Mouse (Mus musculus): ENCODE data around the gene Grid1. TPM values are rescaled to one million over a fixed set of nuclear protein-coding genes. Genes with fewer than 3 reads are reported as not detected.
A peak's percentile ranks its signal among the peaks of the same experiment; 100 is the strongest.

The Grid1 gene
- polyA plus RNA-seq, 1 experiment from 2014 or later, result 0.92 TPM

- H3K4me2 ChIP-seq (ENCODE audit: low read depth, low read length), result no peak overlapping the region
These were observed 337.3 kb downstream of the Grid1 start for GRCm38 (mm10) chr14:35157069-35157655.

GRCm38 (mm10) chr14:35159296-35159695, 339.4 kb downstream of the Grid1 start:
- Histone ChIP-seq H3K9ac (ENCODE audit: low read length) (no peak overlapping the region), H3K4me2 (ENCODE audit: low read depth, low read length) (no peak overlapping the region), H3K36me3 (ENCODE audit: control insufficient read depth, insufficient read depth, low read length) (no peaks in the 10 kb centered on the region), H3K4me3 (replicated peaks; ENCODE audit: low read length) (no peak overlapping the region), H3K27ac (ENCODE audit: low read length) (no peak overlapping the region), H3K9me3 (replicated peaks; ENCODE audit: control insufficient read depth, low read length) (no peaks in the 10 kb centered on the region), H3K27me3 (ENCODE audit: control insufficient read depth, insufficient read depth, low read length) (no peaks in the 10 kb centered on the region), H3K4me1 (ENCODE audit: control insufficient read depth, insufficient read depth, low read length) (no peaks in the 10 kb centered on the region)
- 65% methylated on average over 2 of the region's 2 CpGs for WGBS
- no peak for ATAC-seq (ENCODE audit: insufficient read depth, low FRiP score)

More at GRCm38 (mm10) chr14:35157069-35157655, 337.3 kb downstream of the Grid1 start:
- Histone ChIP-seq H3K4me3 (replicated peaks; ENCODE audit: low read length) (no peak overlapping the region), H3K27ac (ENCODE audit: low read length) (no peak overlapping the region), H3K9me3 (replicated peaks; ENCODE audit: control insufficient read depth, low read length) (no peaks in the 10 kb centered on the region), H3K9ac (ENCODE audit: low read length) (no peak overlapping the region), H3K36me3 (ENCODE audit: control insufficient read depth, insufficient read depth, low read length) (no peaks in the 10 kb centered on the region), H3K4me1 (ENCODE audit: control insufficient read depth, insufficient read depth, low read length) (no peaks in the 10 kb centered on the region), H3K27me3 (ENCODE audit: control insufficient read depth, insufficient read depth, low read length) (no peaks in the 10 kb centered on the region)
- 80% methylated on average over 7 of the region's 7 CpGs for WGBS
- ATAC-seq (ENCODE audit: insufficient read depth, low FRiP score), result no peak

- Histone ChIP-seq H3K27me3 (ENCODE audit: control insufficient read depth, insufficient read depth, low read length) (no peaks in the 10 kb centered on the region), H3K36me3 (ENCODE audit: control insufficient read depth, insufficient read depth, low read length) (no peaks in the 10 kb centered on the region), H3K9ac (ENCODE audit: low read length) (no peak overlapping the region), H3K9me3 (replicated peaks; ENCODE audit: control insufficient read depth, low read length) (no peaks in the 10 kb centered on the region), H3K4me1 (ENCODE audit: control insufficient read depth, insufficient read depth, low read length) (no peaks in the 10 kb centered on the region), H3K4me3 (replicated peaks; ENCODE audit: low read length) (no peak overlapping the region), H3K4me2 (ENCODE audit: low read depth, low read length) (no peak overlapping the region), H3K27ac (ENCODE audit: low read length) (no peak overlapping the region)
- WGBS, result 64% methylated on average over 2 of the region's 2 CpGs
- no peak for ATAC-seq (ENCODE audit: insufficient read depth, low FRiP score)
These were observed 347.5 kb downstream of the Grid1 start for GRCm38 (mm10) chr14:35167451-35167850.

GRCm38 (mm10) chr14:35173861-35174260, 354.0 kb downstream of the Grid1 start:
- Histone ChIP-seq H3K4me1 (ENCODE audit: control insufficient read depth, insufficient read depth, low read length) (no peaks in the 10 kb centered on the region), H3K27me3 (ENCODE audit: control insufficient read depth, insufficient read depth, low read length) (no peaks in the 10 kb centered on the region), H3K36me3 (ENCODE audit: control insufficient read depth, insufficient read depth, low read length) (no peaks in the 10 kb centered on the region), H3K4me3 (replicated peaks; ENCODE audit: low read length) (no peak overlapping the region), H3K9ac (ENCODE audit: low read length) (no peak overlapping the region), H3K4me2 (ENCODE audit: low read depth, low read length) (no peak overlapping the region), H3K9me3 (replicated peaks; ENCODE audit: control insufficient read depth, low read length) (no peaks in the 10 kb centered on the region), H3K27ac (ENCODE audit: low read length) (no peak overlapping the region)
- WGBS, result 47% methylated on average over 1 of the region's 1 CpGs
- no peak for ATAC-seq (ENCODE audit: insufficient read depth, low FRiP score)

GRCm38 (mm10) chr14:35176021-35176420, 356.1 kb downstream of the Grid1 start:
- H3K27me3 ChIP-seq (ENCODE audit: control insufficient read depth, insufficient read depth, low read length), result no peaks in the 10 kb centered on the region
- H3K36me3 ChIP-seq (ENCODE audit: control insufficient read depth, insufficient read depth, low read length), result no peaks in the 10 kb centered on the region
- ATAC-seq (ENCODE audit: insufficient read depth, low FRiP score), result no peak
- no peak overlapping the region for H3K27ac ChIP-seq (ENCODE audit: low read length)
- no peak overlapping the region for H3K9ac ChIP-seq (ENCODE audit: low read length)
- no peak overlapping the region for H3K4me3 ChIP-seq (replicated peaks; ENCODE audit: low read length)
- no peak overlapping the region for H3K4me2 ChIP-seq (ENCODE audit: low read depth, low read length)
- no peaks in the 10 kb centered on the region for H3K9me3 ChIP-seq (replicated peaks; ENCODE audit: control insufficient read depth, low read length)
- no peaks in the 10 kb centered on the region for H3K4me1 ChIP-seq (ENCODE audit: control insufficient read depth, insufficient read depth, low read length)
- 88% methylated on average over 3 of the region's 3 CpGs for WGBS

- Histone ChIP-seq H3K27ac (ENCODE audit: low read length) (no peak overlapping the region), H3K4me1 (ENCODE audit: control insufficient read depth, insufficient read depth, low read length) (no peaks in the 10 kb centered on the region), H3K9ac (ENCODE audit: low read length) (no peak overlapping the region), H3K4me2 (ENCODE audit: low read depth, low read length) (no peak overlapping the region), H3K4me3 (replicated peaks; ENCODE audit: low read length) (no peak overlapping the region), H3K36me3 (ENCODE audit: control insufficient read depth, insufficient read depth, low read length) (no peaks in the 10 kb centered on the region), H3K27me3 (ENCODE audit: control insufficient read depth, insufficient read depth, low read length) (no peaks in the 10 kb centered on the region), H3K9me3 (replicated peaks; ENCODE audit: control insufficient read depth, low read length) (no peaks in the 10 kb centered on the region)
- ATAC-seq (ENCODE audit: insufficient read depth, low FRiP score), result no peak
These were observed 359.2 kb downstream of the Grid1 start for GRCm38 (mm10) chr14:35179076-35179475.

- no peak overlapping the region for H3K9ac ChIP-seq (ENCODE audit: low read length)
- H3K27ac ChIP-seq (ENCODE audit: low read length), result no peak overlapping the region
- H3K27me3 ChIP-seq (ENCODE audit: control insufficient read depth, insufficient read depth, low read length), result no peaks in the 10 kb centered on the region
- 76% methylated on average over 1 of the region's 1 CpGs for WGBS
- ATAC-seq (ENCODE audit: insufficient read depth, low FRiP score), result no peak
- no peaks in the 10 kb centered on the region for H3K4me1 ChIP-seq (ENCODE audit: control insufficient read depth, insufficient read depth, low read length)
- H3K36me3 ChIP-seq (ENCODE audit: control insufficient read depth, insufficient read depth, low read length), result no peaks in the 10 kb centered on the region
- no peak overlapping the region for H3K4me2 ChIP-seq (ENCODE audit: low read depth, low read length)
- no peak overlapping the region for H3K4me3 ChIP-seq (replicated peaks; ENCODE audit: low read length)
- H3K9me3 ChIP-seq (replicated peaks; ENCODE audit: control insufficient read depth, low read length), result no peaks in the 10 kb centered on the region
These were observed 365.5 kb downstream of the Grid1 start for GRCm38 (mm10) chr14:35185399-35185798.

GRCm38 (mm10) chr14:35192256-35192655, 372.3 kb downstream of the Grid1 start:
- H3K9ac ChIP-seq (ENCODE audit: low read length), result no peak overlapping the region
- no peaks in the 10 kb centered on the region for H3K9me3 ChIP-seq (replicated peaks; ENCODE audit: control insufficient read depth, low read length)
- H3K36me3 ChIP-seq (ENCODE audit: control insufficient read depth, insufficient read depth, low read length), result no peaks in the 10 kb centered on the region
- ATAC-seq (ENCODE audit: insufficient read depth, low FRiP score), result no peak
- no peak overlapping the region for H3K4me3 ChIP-seq (replicated peaks; ENCODE audit: low read length)
- H3K4me2 ChIP-seq (ENCODE audit: low read depth, low read length), result no peak overlapping the region
- H3K4me1 ChIP-seq (ENCODE audit: control insufficient read depth, insufficient read depth, low read length), result no peaks in the 10 kb centered on the region
- 88% methylated on average over 6 of the region's 6 CpGs for WGBS
- no peak overlapping the region for H3K27ac ChIP-seq (ENCODE audit: low read length)
- H3K27me3 ChIP-seq (ENCODE audit: control insufficient read depth, insufficient read depth, low read length), result no peaks in the 10 kb centered on the region

- H3K9me3 ChIP-seq (replicated peaks; ENCODE audit: control insufficient read depth, low read length), result no peaks in the 10 kb centered on the region
- 68% methylated on average over 3 of the region's 3 CpGs for WGBS
- peak; percentile 62 for ATAC-seq (ENCODE audit: insufficient read depth, low FRiP score)
These were observed 377.5 kb downstream of the Grid1 start for GRCm38 (mm10) chr14:35197371-35197770.

More at GRCm38 (mm10) chr14:35197371-35197770, 377.5 kb downstream of the Grid1 start:
- no peak overlapping the region for H3K27ac ChIP-seq (ENCODE audit: low read length)
- H3K9ac ChIP-seq (ENCODE audit: low read length), result no peak overlapping the region
- no peak overlapping the region for H3K4me3 ChIP-seq (replicated peaks; ENCODE audit: low read length)
- no peaks in the 10 kb centered on the region for H3K27me3 ChIP-seq (ENCODE audit: control insufficient read depth, insufficient read depth, low read length)
- no peaks in the 10 kb centered on the region for H3K36me3 ChIP-seq (ENCODE audit: control insufficient read depth, insufficient read depth, low read length)
- H3K4me1 ChIP-seq (ENCODE audit: control insufficient read depth, insufficient read depth, low read length), result no peaks in the 10 kb centered on the region
- H3K4me2 ChIP-seq (ENCODE audit: low read depth, low read length), result no peak overlapping the region

Measured in stomach, embryonic 16.5 days (tissue).